Mouse (Mus musculus) stomach, embryonic 16.5 days (tissue): ENCODE measurements around the gene Ranbp17. TPM values are rescaled to one million over a fixed set of nuclear protein-coding genes. Genes with fewer than 3 reads are reported as not detected.

Source experiments
- ATAC-seq: fragments of 200-750 bp; cut with Nextera tagmentation; 2 replicates; pipeline ENCODE4 v1.8.0; 2017; ENCODE audit warnings: moderate number of reproducible peaks, moderate TSS enrichment; ENCODE audit not compliant: insufficient read depth, low FRiP score
- H3K27ac ChIP-seq: fragments of 300-500 bp; sonication (generic); 2 replicates; pipeline ENCODE4 v1.5.1; 2014; ENCODE audit warnings: low read length
- H3K27me3 ChIP-seq: fragments of 300-500 bp; sonication (generic); 2 replicates; pipeline ENCODE4 v1.6.1; 2014; ENCODE audit warnings: low read length, control low read depth, mixed read lengths; ENCODE audit not compliant: control insufficient read depth, insufficient read depth
- H3K36me3 ChIP-seq: fragments of 300-500 bp; sonication (generic); 2 replicates; pipeline ENCODE4 v1.6.1; 2014; ENCODE audit warnings: low read length; ENCODE audit not compliant: control insufficient read depth, insufficient read depth
- H3K4me1 ChIP-seq: fragments of 300-500 bp; sonication (generic); 2 replicates; pipeline ENCODE4 v1.6.1; 2014; ENCODE audit warnings: low read length, control low read depth, mixed read lengths; ENCODE audit not compliant: control insufficient read depth, insufficient read depth
- H3K4me2 ChIP-seq: fragments of 300-500 bp; sonication (generic); 2 replicates; pipeline ENCODE4 v1.6.1; 2014; ENCODE audit warnings: low read depth, low read length, mixed read lengths
- H3K4me3 ChIP-seq: fragments of 300-500 bp; sonication (generic); replicated peaks from 2 replicates; pipeline ENCODE4 v1.5.1; 2014; ENCODE audit warnings: mild to moderate bottlenecking, low read length
- H3K9ac ChIP-seq: fragments of 300-500 bp; sonication (generic); 2 replicates; pipeline ENCODE4 v1.6.1; 2014; ENCODE audit warnings: low read length
- H3K9me3 ChIP-seq: fragments of 300-500 bp; sonication (generic); replicated peaks from 2 replicates; pipeline ENCODE4 v1.6.1; 2016; ENCODE audit warnings: low read length, control low read depth; ENCODE audit not compliant: control insufficient read depth
- WGBS: fragments of 180-500 bp; shearing (Covaris S2); extraction: QIAGEN DNeasy Blood & Tissue Kit; methylation state at CpG from one replicate; pipeline ENCODE4 v1.1.7; 2014; 5-methylcytosine and 5-hydroxymethylcytosine counted together
- polyA plus RNA-seq: library from polyadenylated mRNA; unstranded; fragments of >200 nt; fragmentation: Nextera tagmentation; extraction: Ambion mirVana; gene quantifications from 2 replicates; pipeline ENCODE4 v1.2.1, GENCODE M21; 2015

Gene Ranbp17
- polyA plus RNA-seq = 4.1 and 4.4 TPM in 2 replicates

DNA sequence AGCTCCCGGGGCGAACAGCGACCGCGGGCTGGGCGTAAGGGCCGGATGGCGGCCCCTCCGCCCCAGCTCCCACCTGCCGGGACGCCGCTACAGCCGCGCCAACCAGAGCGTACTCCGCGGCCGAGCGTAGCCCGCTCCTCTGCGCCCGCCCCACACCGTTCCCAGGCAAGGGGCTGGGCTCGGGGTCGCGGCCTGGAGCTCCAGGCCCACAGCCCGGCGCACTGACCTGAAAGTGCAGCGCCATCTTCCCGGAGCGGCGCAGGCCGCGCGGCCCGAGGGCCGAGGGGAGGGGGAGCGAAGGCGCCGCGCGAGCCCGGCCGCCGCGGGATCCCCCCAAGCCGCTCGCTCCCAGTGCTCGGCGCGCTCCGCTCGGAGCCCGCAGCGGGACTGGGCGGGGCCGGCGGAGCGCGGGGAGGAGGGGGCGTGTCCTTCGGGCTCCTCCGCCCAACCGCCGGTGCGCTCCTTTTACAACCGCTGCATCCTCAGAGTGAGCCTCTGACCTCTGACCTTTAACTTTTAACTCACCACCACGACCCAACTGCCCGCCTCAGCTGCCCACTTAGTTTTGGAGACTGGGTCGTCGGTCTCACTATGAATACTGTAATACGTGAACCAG, at the start of gene Ranbp17:
Ranbp17 (minus strand) TSS at position 371 of the 616 bp plus-strand sequence.
- peak within 1 kb of the TSS; percentile 89 for H3K4me2 ChIP-seq
- WGBS = 1% methylated on average over 66 of the region's 72 CpGs

GRCm38 (mm10) chr11:33554123-33554522, 40.6 kb upstream of the Ranbp17 start:
- Histone ChIP-seq H3K27me3 (no peaks in the 10 kb centered on the region), H3K36me3 (no peaks in the 10 kb centered on the region), H3K9ac (no peak overlapping the region), H3K4me2 (no peak overlapping the region), H3K27ac (no peak overlapping the region), H3K4me3 (no peak overlapping the region), H3K9me3 (no peaks in the 10 kb centered on the region), H3K4me1 (no peaks in the 10 kb centered on the region)
- 77% methylated on average over 8 of the region's 8 CpGs for WGBS
- no peak for ATAC-seq

More for the DNA sequence above, at the start of gene Ranbp17:
- H3K36me3 ChIP-seq = no peaks in the 10 kb centered on the region
- no peaks in the 10 kb centered on the region for H3K9me3 ChIP-seq
- no peaks in the 10 kb centered on the region for H3K27me3 ChIP-seq
- peak within 1 kb of the TSS; percentile 60 for H3K27ac ChIP-seq
- peak; percentile 88 for ATAC-seq
- peak within 1 kb of the TSS; percentile 88 for H3K9ac ChIP-seq
- H3K4me1 ChIP-seq = 0 out of 2 replicates have a peak, but pooled peaks cover 4% of the 10 kb centered on the region
- H3K4me3 ChIP-seq = peak within 1 kb of the TSS; percentile 92

DNA sequence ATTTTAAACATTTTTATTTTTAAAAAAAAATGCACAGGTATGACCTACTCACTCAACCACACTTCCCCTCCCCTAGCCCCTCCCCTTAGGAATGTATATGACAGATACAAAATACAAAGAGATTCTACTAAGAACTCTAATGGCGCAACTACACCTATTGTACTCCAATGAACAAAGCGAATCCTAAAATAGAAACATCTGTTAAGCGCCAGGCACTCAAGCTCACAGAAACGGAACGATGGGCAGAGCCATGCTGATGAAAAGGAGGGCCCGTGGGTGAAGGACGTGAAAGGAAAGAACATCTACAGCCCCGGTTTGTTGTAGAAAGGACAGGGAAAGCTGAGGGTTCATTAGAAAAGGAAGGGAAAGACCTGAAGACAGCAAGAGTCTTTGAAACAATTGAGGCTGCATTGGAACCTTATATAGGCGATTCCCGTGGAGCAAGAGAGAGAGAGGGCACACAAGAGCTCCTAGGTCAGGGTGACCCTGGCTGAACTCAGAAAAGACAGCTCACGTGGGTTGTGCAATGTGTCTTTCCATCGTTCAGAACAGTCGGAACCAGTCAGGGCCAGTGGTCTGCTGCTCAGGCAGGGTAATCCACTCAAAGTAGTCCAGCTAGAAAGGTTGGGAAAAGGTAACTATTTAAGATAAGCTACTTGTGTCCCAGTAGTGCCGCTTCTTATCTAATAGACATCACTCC, 37.5 kb upstream of the Ranbp17 start:
- Histone ChIP-seq H3K36me3 (no peaks in the 10 kb centered on the region), H3K27me3 (no peaks in the 10 kb centered on the region), H3K9ac (no peak overlapping the region), H3K9me3 (no peaks in the 10 kb centered on the region), H3K27ac (no peak overlapping the region), H3K4me2 (no peak overlapping the region), H3K4me3 (no peak overlapping the region), H3K4me1 (no peaks in the 10 kb centered on the region)
- 82% methylated on average over 14 of the region's 14 CpGs for WGBS
- ATAC-seq = no peak

DNA sequence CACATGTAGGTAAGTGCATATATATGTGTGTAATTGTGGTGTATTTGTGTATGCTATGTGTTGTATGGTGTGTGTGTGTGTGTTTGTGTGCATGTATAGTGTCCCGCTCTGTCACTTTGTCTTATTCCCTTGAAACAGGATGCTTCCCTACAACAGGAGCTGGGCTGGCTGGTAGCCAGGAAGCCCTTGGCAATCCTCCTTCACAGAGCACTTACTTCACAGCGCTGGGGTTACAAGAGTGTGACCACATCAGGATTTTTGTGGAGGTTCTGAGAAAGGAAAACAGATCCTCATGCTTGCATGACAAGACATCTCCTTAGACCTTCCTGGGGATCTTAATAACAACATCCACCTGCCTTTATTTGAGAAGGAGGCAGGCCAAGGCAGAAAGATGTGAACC, 33.8 kb upstream of the Ranbp17 start:
- Histone ChIP-seq H3K9ac (no peak overlapping the region), H3K4me3 (no peak overlapping the region), H3K27ac (no peak overlapping the region), H3K27me3 (no peaks in the 10 kb centered on the region), H3K4me1 (no peaks in the 10 kb centered on the region), H3K36me3 (no peaks in the 10 kb centered on the region), H3K4me2 (no peak overlapping the region), H3K9me3 (no peaks in the 10 kb centered on the region)
- no peak for ATAC-seq
- 61% methylated on average over 2 of the region's 2 CpGs for WGBS

- no peaks in the 10 kb centered on the region for H3K27me3 ChIP-seq
- 98% methylated on average over 2 of the region's 2 CpGs for WGBS
- no peak overlapping the region for H3K27ac ChIP-seq
- no peak overlapping the region for H3K4me2 ChIP-seq
- no peak overlapping the region for H3K4me3 ChIP-seq
- no peak overlapping the region for H3K9ac ChIP-seq
- no peaks in the 10 kb centered on the region for H3K9me3 ChIP-seq
- no peaks in the 10 kb centered on the region for H3K36me3 ChIP-seq
- no peak for ATAC-seq
- H3K4me1 ChIP-seq = no peaks in the 10 kb centered on the region
These were observed 31.4 kb upstream of the Ranbp17 start for GRCm38 (mm10) chr11:33544945-33545344.

DNA sequence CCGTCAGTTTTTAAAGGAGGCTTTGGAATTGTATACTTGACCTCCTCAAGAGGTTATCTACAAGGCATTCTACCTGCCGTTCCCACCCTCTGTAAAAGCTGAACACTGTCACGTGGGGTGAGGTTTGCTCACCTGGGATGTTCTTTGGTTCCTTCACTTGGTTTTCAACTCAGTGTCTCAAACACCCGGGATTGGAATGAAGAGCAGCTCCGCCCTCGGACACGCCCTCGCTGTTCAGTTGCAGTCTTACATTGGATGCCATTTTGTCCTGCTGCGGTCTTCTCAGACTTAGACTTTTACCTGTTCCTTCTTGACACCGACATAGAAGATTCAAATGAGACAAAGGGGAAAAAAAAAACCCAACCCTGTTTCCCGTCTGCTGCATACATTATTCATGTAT, 30.6 kb upstream of the Ranbp17 start:
- Histone ChIP-seq H3K27ac (no peak overlapping the region), H3K9ac (no peak overlapping the region), H3K4me1 (no peaks in the 10 kb centered on the region), H3K9me3 (no peaks in the 10 kb centered on the region), H3K4me2 (peak overlapping the region; percentile 24; the same call in 1 of the 2 replicates), H3K4me3 (no peak overlapping the region), H3K36me3 (no peaks in the 10 kb centered on the region), H3K27me3 (no peaks in the 10 kb centered on the region)
- no peak for ATAC-seq
- WGBS = 44% methylated on average over 11 of the region's 11 CpGs

DNA sequence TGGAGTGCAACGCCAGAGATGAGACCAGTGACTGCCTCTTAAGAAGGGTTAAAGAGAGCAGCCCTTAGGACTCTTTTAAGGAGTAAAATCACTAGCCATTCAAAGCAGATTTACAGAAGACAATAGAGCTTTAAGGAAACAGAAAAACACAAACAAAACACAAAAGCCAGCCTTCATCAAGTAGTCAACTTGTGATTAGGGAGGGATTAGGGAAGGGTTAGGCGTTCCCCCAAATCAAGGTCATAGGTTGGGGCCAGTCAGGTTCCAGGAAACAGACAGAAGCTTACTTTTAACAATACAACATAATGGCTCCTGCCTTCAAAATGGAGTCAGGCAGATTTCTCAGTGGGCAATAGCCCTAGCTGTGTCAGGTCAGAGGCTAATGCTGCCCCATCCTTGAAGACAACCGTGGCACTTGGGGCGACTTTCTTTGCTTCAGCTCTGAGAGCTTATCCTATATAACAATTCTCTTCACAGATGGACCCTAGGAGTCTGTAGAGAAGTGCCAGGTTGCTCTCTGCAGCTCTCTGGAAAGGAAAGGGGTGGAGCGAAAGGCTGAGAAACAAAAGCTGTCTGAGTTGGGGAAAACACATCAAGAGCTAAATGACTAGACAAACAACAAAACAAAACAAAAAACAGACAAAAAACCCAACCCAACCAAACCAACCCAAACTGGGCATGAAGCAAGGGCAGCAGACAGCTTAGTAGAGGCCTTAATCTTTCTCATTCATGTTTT, 24.0 kb upstream of the Ranbp17 start:
- Histone ChIP-seq H3K27me3 (no peaks in the 10 kb centered on the region), H3K4me1 (no peaks in the 10 kb centered on the region), H3K9ac (no peak overlapping the region), H3K9me3 (no peaks in the 10 kb centered on the region), H3K36me3 (no peaks in the 10 kb centered on the region), H3K4me2 (no peak overlapping the region), H3K4me3 (no peak overlapping the region), H3K27ac (no peak overlapping the region)
- no peak for ATAC-seq
- WGBS = 83% methylated on average over 5 of the region's 5 CpGs

DNA sequence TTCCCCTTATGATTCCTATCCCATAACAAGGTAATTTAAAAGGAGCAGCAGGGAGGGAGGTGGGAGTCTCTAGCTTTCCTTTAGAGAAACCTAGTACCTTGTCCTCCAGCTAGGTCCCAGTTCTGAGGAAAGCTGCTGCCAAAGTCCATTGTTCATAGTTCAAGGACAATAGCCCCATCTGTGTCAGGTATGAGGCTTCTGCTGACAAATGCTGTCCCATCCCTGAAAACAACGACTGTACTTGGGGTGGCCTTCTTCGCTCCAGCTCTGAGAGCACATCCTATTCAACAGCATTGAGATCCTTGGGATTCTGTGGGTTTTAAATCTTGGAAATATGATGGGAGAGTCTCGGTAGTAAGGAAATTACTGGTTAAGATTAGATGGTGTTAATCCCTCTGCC, 23.1 kb upstream of the Ranbp17 start:
- Histone ChIP-seq H3K4me2 (no peak overlapping the region), H3K4me3 (no peak overlapping the region), H3K36me3 (no peaks in the 10 kb centered on the region), H3K4me1 (no peaks in the 10 kb centered on the region), H3K27ac (no peak overlapping the region), H3K9ac (no peak overlapping the region), H3K27me3 (no peaks in the 10 kb centered on the region), H3K9me3 (no peaks in the 10 kb centered on the region)
- 95% methylated on average over 3 of the region's 3 CpGs for WGBS
- no peak for ATAC-seq

GRCm38 (mm10) chr11:33534541-33534940, 21.0 kb upstream of the Ranbp17 start:
- ATAC-seq = no peak
- no peaks in the 10 kb centered on the region for H3K9me3 ChIP-seq
- 84% methylated on average over 4 of the region's 4 CpGs for WGBS

More at GRCm38 (mm10) chr11:33534541-33534940, 21.0 kb upstream of the Ranbp17 start:
- H3K4me3 ChIP-seq = no peak overlapping the region
- H3K9ac ChIP-seq = no peak overlapping the region
- H3K36me3 ChIP-seq = no peaks in the 10 kb centered on the region
- H3K27me3 ChIP-seq = no peaks in the 10 kb centered on the region
- no peak overlapping the region for H3K4me2 ChIP-seq
- no peaks in the 10 kb centered on the region for H3K4me1 ChIP-seq
- no peak overlapping the region for H3K27ac ChIP-seq
